Mouse (Mus musculus): ENCODE data around the gene Rab42. TPM values are rescaled to one million over a fixed set of nuclear protein-coding genes. Genes with fewer than 3 reads are reported as not detected.

Rab42 gene
- polyA plus RNA-seq, 1 experiment from 2014 or later = 4.1 TPM

GRCm38 (mm10) chr4:132345135-132345842, 42.1 kb upstream of the Rab42 start:
- Histone ChIP-seq H3K27me3 (ENCODE audit: insufficient read depth, low read length) (no peaks in the 10 kb centered on the region), H3K9ac (replicated peaks; ENCODE audit: low read length) (peak overlapping the region; percentile 80), H3K4me2 (replicated peaks; ENCODE audit: low read depth, low read length) (peak overlapping the region; percentile 97), H3K4me3 (ENCODE audit: low read length) (peak overlapping the region; percentile 83), H3K4me1 (ENCODE audit: insufficient read depth, low read length) (peaks cover 25% of the 10 kb centered on the region), H3K9me3 (ENCODE audit: low read length) (no peaks in the 10 kb centered on the region), H3K36me3 (ENCODE audit: insufficient read depth, low read length) (no peaks in the 10 kb centered on the region), H3K27ac (ENCODE audit: low read length) (peak overlapping the region; percentile 49; the same call in 1 of the 2 replicates)
- ATAC-seq (ENCODE audit: low FRiP score, low TSS enrichment) = peak; percentile 92
- under 1% methylated on average over 83 of the region's 83 CpGs for WGBS

- ATAC-seq (ENCODE audit: low FRiP score, low TSS enrichment) = 0 out of 2 replicates have a peak, but pooled peaks have one; percentile 8
- H3K36me3 ChIP-seq (ENCODE audit: insufficient read depth, low read length) = peaks cover 3% of the 10 kb centered on the region; the same call in 1 of the 2 replicates
- H3K4me3 ChIP-seq (ENCODE audit: low read length) = peak overlapping the region; percentile 83
- WGBS = 3% methylated on average over 13 of the region's 13 CpGs
- peak overlapping the region; percentile 80 for H3K9ac ChIP-seq (replicated peaks; ENCODE audit: low read length)
- peak overlapping the region; percentile 97 for H3K4me2 ChIP-seq (replicated peaks; ENCODE audit: low read depth, low read length)
- H3K4me1 ChIP-seq (ENCODE audit: insufficient read depth, low read length) = peaks cover 25% of the 10 kb centered on the region
- peak overlapping the region; percentile 49; the same call in 1 of the 2 replicates for H3K27ac ChIP-seq (ENCODE audit: low read length)
- no peaks in the 10 kb centered on the region for H3K9me3 ChIP-seq (ENCODE audit: low read length)
- no peaks in the 10 kb centered on the region for H3K27me3 ChIP-seq (ENCODE audit: insufficient read depth, low read length)
Measured at GRCm38 (mm10) chr4:132344403-132345134, 41.4 kb upstream of the Rab42 start.

- H3K4me2 ChIP-seq (replicated peaks; ENCODE audit: low read depth, low read length) = no peak overlapping the region
- 91% methylated on average over 3 of the region's 3 CpGs for WGBS
- ATAC-seq (ENCODE audit: low FRiP score, low TSS enrichment) = no peak
Measured at GRCm38 (mm10) chr4:132341451-132341850, 38.3 kb upstream of the Rab42 start.

GRCm38 (mm10) chr4:132338943-132339342, 35.8 kb upstream of the Rab42 start:
- H3K4me3 ChIP-seq (ENCODE audit: low read length) = no peak overlapping the region
- peaks cover 49% of the 10 kb centered on the region for H3K36me3 ChIP-seq (ENCODE audit: insufficient read depth, low read length)
- H3K27me3 ChIP-seq (ENCODE audit: insufficient read depth, low read length) = no peaks in the 10 kb centered on the region
- H3K4me1 ChIP-seq (ENCODE audit: insufficient read depth, low read length) = peaks cover 12% of the 10 kb centered on the region
- no peak overlapping the region for H3K27ac ChIP-seq (ENCODE audit: low read length)
- no peak overlapping the region for H3K9ac ChIP-seq (replicated peaks; ENCODE audit: low read length)
- 89% methylated on average over 13 of the region's 13 CpGs for WGBS
- no peaks in the 10 kb centered on the region for H3K9me3 ChIP-seq (ENCODE audit: low read length)
- H3K4me2 ChIP-seq (replicated peaks; ENCODE audit: low read depth, low read length) = no peak overlapping the region
- no peak for ATAC-seq (ENCODE audit: low FRiP score, low TSS enrichment)

More at GRCm38 (mm10) chr4:132341451-132341850, 38.3 kb upstream of the Rab42 start:
- Histone ChIP-seq H3K36me3 (ENCODE audit: insufficient read depth, low read length) (peaks cover 30% of the 10 kb centered on the region), H3K27ac (ENCODE audit: low read length) (no peak overlapping the region), H3K4me1 (ENCODE audit: insufficient read depth, low read length) (peaks cover 25% of the 10 kb centered on the region), H3K27me3 (ENCODE audit: insufficient read depth, low read length) (no peaks in the 10 kb centered on the region), H3K9me3 (ENCODE audit: low read length) (no peaks in the 10 kb centered on the region), H3K9ac (replicated peaks; ENCODE audit: low read length) (no peak overlapping the region), H3K4me3 (ENCODE audit: low read length) (no peak overlapping the region)

GRCm38 (mm10) chr4:132332880-132333279, 29.7 kb upstream of the Rab42 start:
- no peaks in the 10 kb centered on the region for H3K9me3 ChIP-seq (ENCODE audit: low read length)

GRCm38 (mm10) chr4:132331960-132332359, 28.8 kb upstream of the Rab42 start:
- H3K9ac ChIP-seq (replicated peaks; ENCODE audit: low read length) = no peak overlapping the region

More at GRCm38 (mm10) chr4:132332880-132333279, 29.7 kb upstream of the Rab42 start:
- Histone ChIP-seq H3K4me1 (ENCODE audit: insufficient read depth, low read length) (peaks cover 14% of the 10 kb centered on the region), H3K36me3 (ENCODE audit: insufficient read depth, low read length) (peaks cover 50% of the 10 kb centered on the region), H3K4me3 (ENCODE audit: low read length) (no peak overlapping the region), H3K27ac (ENCODE audit: low read length) (no peak overlapping the region), H3K9ac (replicated peaks; ENCODE audit: low read length) (no peak overlapping the region), H3K27me3 (ENCODE audit: insufficient read depth, low read length) (no peaks in the 10 kb centered on the region), H3K4me2 (replicated peaks; ENCODE audit: low read depth, low read length) (no peak overlapping the region)
- ATAC-seq (ENCODE audit: low FRiP score, low TSS enrichment) = no peak
- WGBS = 89% methylated on average over 6 of the region's 6 CpGs

GRCm38 (mm10) chr4:132329835-132330354, 26.7 kb upstream of the Rab42 start:
- Histone ChIP-seq H3K4me2 (replicated peaks; ENCODE audit: low read depth, low read length) (peak overlapping the region; percentile 80), H3K27ac (ENCODE audit: low read length) (peak overlapping the region; percentile 93), H3K4me3 (ENCODE audit: low read length) (peak overlapping the region; percentile 80), H3K4me1 (ENCODE audit: insufficient read depth, low read length) (peaks cover 14% of the 10 kb centered on the region), H3K9me3 (ENCODE audit: low read length) (no peaks in the 10 kb centered on the region), H3K27me3 (ENCODE audit: insufficient read depth, low read length) (no peaks in the 10 kb centered on the region), H3K36me3 (ENCODE audit: insufficient read depth, low read length) (peaks cover 38% of the 10 kb centered on the region), H3K9ac (replicated peaks; ENCODE audit: low read length) (peak overlapping the region; percentile 93)
- WGBS = 7% methylated on average over 10 of the region's 10 CpGs
- ATAC-seq (ENCODE audit: low FRiP score, low TSS enrichment) = peak; percentile 17

More at GRCm38 (mm10) chr4:132331960-132332359, 28.8 kb upstream of the Rab42 start:
- H3K9me3 ChIP-seq (ENCODE audit: low read length) = no peaks in the 10 kb centered on the region
- no peak overlapping the region for H3K27ac ChIP-seq (ENCODE audit: low read length)
- ATAC-seq (ENCODE audit: low FRiP score, low TSS enrichment) = no peak
- no peaks in the 10 kb centered on the region for H3K27me3 ChIP-seq (ENCODE audit: insufficient read depth, low read length)
- H3K4me2 ChIP-seq (replicated peaks; ENCODE audit: low read depth, low read length) = no peak overlapping the region
- H3K4me3 ChIP-seq (ENCODE audit: low read length) = no peak overlapping the region
- WGBS = 74% methylated on average over 3 of the region's 3 CpGs
- peaks cover 43% of the 10 kb centered on the region for H3K36me3 ChIP-seq (ENCODE audit: insufficient read depth, low read length)
- H3K4me1 ChIP-seq (ENCODE audit: insufficient read depth, low read length) = peaks cover 14% of the 10 kb centered on the region

GRCm38 (mm10) chr4:132329115-132329834, 26.1 kb upstream of the Rab42 start, which contains the start of gene Trnau1ap:
Gene Trnau1ap (minus strand): TSS chr4:132329538.
- peak; percentile 97 for ATAC-seq (ENCODE audit: low FRiP score, low TSS enrichment)
- WGBS = under 1% methylated on average over 52 of the region's 52 CpGs
- H3K36me3 ChIP-seq (ENCODE audit: insufficient read depth, low read length) = peaks cover 38% of the 10 kb centered on the region

GRCm38 (mm10) chr4:132328391-132328982, 25.3 kb upstream of the Rab42 start:
- peaks cover 38% of the 10 kb centered on the region for H3K36me3 ChIP-seq (ENCODE audit: insufficient read depth, low read length)
- H3K4me2 ChIP-seq (replicated peaks; ENCODE audit: low read depth, low read length) = peak overlapping the region; percentile 80
- H3K4me3 ChIP-seq (ENCODE audit: low read length) = peak overlapping the region; percentile 80
- WGBS = 47% methylated on average over 14 of the region's 14 CpGs
- peak; percentile 28; the same call in 1 of the 2 replicates for ATAC-seq (ENCODE audit: low FRiP score, low TSS enrichment)
- H3K27me3 ChIP-seq (ENCODE audit: insufficient read depth, low read length) = no peaks in the 10 kb centered on the region
- peaks cover 14% of the 10 kb centered on the region for H3K4me1 ChIP-seq (ENCODE audit: insufficient read depth, low read length)
- H3K9me3 ChIP-seq (ENCODE audit: low read length) = no peaks in the 10 kb centered on the region
- H3K27ac ChIP-seq (ENCODE audit: low read length) = peak overlapping the region; percentile 93
- peak overlapping the region; percentile 93 for H3K9ac ChIP-seq (replicated peaks; ENCODE audit: low read length)

More at GRCm38 (mm10) chr4:132329115-132329834, 26.1 kb upstream of the Rab42 start, which contains the start of gene Trnau1ap:
- Histone ChIP-seq H3K27ac (ENCODE audit: low read length) (peak within 1 kb of the TSS; percentile 93), H3K4me2 (replicated peaks; ENCODE audit: low read depth, low read length) (peak within 1 kb of the TSS; percentile 80), H3K4me1 (ENCODE audit: insufficient read depth, low read length) (peaks cover 14% of the 10 kb centered on the region), H3K9ac (replicated peaks; ENCODE audit: low read length) (peak within 1 kb of the TSS; percentile 93), H3K27me3 (ENCODE audit: insufficient read depth, low read length) (no peaks in the 10 kb centered on the region), H3K4me3 (ENCODE audit: low read length) (peak within 1 kb of the TSS; percentile 80), H3K9me3 (ENCODE audit: low read length) (no peaks in the 10 kb centered on the region)
